Mouse (Mus musculus): ENCODE measurements around the gene Cenpo.
A peak's percentile ranks its signal among the peaks of the same experiment; 100 is the strongest.
"Not testable (repeated sequence)": the region's sequence is repeated elsewhere in the genome, so short reads cannot be mapped to it uniquely, and the experiment has no call there.

The Cenpo gene

DNA sequence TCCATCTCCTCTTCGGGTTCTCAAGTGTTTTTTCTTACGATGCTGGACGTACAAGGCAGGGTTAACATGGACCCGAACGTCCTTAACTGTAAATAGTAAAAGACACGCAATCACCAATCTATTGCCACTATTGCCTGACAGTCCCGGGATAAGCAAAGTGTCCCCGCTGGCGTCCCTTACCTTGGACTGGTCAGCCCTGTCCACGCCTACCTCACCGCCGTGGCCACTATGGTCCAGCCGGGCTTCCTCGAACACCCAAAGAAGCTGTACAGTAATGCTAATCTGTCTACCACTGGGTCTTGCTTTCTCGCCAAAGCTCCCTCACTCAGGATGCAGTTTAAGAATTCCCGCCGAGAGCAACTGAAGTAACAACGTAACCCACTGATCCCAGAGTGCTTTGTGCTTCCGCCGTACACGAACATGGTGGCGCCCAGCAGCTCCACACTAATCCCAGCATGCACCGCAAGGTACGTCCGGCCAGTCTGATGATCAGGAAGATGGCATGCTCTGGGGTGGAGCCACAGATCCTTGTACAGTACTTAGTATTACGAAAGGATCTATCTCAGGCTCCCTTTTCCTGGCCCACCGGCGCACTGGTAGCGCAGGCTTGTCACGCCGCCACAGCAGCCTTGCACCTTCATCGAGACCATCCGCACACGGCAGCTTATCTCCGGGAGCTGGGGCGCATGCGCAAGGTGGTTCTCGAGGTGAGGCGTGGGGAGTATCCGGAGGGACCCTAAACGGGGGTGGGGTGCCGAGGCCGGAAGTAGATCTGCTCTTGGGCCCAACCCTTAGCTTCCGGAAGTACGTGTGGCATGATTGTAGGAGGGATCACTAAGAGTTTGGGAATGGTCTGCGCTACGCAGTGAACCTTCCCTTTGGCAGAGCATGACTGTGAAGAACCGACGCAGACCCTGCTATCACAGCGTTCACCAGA is at the start of gene Cenpo, which contains the start of gene Ptrhd1:
Cenpo (minus strand) TSS at position 723 of the 937 bp plus-strand sequence.
Ptrhd1 (plus strand) TSS at position 456 of the 937 bp plus-strand sequence.
- peak; percentile 92 to 94 for DNase-seq (ENCODE audit: low spot score in 2 of 2)

DNA sequence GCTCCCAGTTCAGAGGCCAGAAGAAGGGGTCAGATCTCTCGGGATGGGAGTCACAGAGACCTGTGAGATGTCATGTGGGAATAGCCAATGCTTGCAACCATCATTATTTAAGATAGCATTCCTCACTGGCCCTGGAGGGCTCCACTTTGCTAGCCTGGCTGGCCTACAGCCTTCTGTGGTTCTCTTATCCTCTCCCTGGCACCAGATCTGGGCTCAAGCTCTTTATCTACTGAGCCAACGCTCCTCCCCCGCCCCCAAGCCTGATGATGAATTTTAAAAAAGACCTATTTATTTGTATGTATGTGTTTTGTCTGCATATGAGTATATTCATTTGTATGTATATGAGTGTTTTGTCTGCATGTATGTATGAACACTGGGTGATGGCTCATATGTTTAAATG is 45.8 kb upstream of the Cenpo start:
- peak; percentile 27 to 54 for DNase-seq (ENCODE audit: low spot score in 2 of 2)

DNA sequence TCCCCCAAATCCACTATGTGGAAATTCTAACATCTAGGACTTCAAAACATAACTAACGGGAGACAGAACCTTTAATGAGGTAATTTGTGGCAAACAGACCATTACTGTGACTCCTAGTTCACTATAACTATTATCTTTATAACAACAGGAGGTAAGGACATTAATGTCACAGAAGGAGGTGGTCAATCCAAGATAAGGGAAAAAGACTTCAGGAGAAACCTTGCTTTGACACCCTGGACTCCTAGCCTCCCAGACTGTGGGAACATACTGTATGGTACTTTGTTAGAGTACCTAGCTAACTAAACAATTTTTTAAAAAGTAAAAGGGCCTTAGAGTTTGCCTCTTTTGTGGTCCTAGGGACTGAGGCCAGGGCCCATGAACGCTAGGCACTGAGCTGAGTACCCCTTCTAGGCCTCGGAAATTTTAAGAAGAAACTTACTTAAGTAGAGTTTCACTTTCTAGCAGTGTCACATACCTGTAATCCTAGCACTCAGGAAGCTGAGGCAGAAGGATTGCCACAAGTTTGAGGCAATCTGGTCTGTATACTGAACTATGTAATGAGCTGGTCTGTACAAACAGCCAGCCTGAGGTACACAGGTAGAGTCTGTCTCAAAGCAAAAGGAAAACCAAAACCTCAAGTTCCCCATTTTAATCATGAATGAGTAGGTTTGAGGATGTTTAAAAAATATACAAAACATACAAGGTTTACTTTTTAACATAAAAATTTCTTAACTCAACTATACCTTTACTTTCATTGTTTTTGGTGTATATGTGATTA is 45.1 kb upstream of the Cenpo start:
- peak in 1 of 2 experiments; percentile 33 for DNase-seq (ENCODE audit: low spot score in 2 of 2)

DNA sequence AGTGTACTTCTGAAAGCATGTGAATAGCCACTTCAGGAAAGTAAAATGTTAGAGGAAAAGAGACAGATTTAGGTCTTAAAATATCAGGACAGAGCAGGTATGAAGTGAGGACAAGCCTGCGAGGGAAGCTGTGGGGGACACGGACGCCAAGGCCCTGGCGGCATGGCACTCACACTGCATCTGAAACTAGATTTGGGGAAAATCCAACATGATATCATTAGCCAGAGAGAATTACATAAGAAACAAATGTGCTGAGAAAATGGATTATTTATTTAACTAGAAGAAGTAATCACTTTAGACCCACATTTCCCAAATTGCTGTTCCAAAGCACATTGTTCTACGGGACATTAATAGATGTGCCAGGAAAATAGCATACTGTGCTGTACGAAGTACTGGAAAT is 37.0 kb upstream of the Cenpo start:
- DNase-seq (ENCODE audit: low spot score in 2 of 2): peak in 1 of 2 experiments; percentile 27

DNA sequence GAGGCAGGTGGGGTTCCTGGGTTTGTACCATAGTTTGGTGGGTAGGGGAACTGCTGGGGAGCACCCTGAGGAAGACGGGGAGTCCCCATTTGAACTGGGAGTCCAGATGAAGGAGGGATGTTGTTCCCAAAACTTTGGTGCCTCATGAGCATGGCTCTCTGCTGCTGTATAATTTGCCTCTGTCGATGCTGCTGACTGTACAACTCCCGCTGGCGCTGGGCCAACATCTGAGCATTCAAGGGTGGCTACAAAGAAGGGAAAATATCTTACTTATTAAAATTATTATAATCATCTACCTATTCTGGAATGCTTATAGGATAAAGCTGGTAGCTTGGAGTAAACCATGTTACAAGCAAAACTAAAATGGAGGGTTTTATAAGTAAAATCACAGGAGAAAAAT is 33.7 kb upstream of the Cenpo start:
- no peak for DNase-seq (ENCODE audit: low spot score in 2 of 2)

DNA sequence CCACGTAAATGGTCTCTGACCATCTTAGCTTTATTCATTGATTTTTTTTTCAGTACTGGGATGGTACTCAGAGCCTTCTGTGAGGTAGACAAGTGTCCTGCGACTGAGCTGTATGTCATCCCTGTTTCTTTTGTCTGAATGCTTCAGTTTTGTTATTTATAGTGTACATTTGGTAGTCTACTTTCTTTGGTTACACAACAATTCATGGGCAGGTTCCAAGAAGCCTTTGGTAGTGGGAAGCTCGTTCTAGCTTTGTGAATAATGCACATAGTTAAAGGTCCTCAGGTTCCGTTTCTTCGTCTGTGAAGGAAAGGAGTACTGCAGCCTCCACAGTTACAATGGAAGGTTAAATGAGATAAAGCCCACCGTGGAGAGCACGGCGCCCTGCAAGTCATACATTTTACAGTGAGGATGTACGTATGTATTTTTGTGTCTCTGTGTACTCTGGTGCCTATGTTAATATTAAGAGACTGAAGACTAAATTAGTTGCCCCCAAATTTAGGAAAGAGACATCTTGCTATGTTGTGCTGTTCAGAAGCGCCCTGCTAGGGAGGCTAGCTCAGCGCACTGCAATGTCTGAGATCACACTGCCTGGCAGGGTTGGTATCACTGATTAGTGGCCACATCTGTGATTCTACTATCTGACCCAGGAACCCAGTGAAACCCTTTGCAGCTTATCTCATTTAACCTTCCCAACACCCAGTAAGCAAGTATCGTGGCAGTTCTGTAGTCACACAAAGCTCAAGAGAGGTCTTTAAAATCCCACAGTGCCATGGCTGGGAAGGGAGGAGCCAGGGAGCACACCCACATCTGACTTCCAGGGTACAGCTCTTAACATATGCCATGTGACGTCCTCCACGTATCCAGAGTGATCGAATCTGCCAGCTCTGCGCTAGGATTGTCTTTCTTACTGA is 18.9 kb upstream of the Cenpo start:
- DNase-seq (ENCODE audit: low spot score in 2 of 2): peak in 1 of 2 experiments; percentile 19

DNA sequence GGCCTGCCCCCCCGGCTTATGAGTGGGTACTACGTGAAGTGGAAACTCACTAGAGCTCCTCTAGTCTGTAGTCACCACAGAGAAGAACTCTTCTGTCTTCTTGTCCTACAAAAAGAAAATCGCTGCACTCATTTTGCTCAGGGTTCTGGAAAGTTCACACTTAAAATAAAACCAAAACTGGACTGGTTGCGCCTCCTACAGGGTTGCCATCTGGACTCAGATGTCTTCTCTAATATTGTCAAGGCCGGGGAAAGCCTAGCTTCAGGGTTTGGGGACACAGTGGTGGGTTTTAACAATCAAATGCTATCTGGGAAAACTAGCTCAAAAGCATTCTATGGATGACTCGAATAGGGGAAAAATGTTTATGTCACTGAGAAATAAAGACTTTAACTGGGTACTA is 15.7 kb upstream of the Cenpo start:
- DNase-seq (ENCODE audit: low spot score in 2 of 2): no peak

DNA sequence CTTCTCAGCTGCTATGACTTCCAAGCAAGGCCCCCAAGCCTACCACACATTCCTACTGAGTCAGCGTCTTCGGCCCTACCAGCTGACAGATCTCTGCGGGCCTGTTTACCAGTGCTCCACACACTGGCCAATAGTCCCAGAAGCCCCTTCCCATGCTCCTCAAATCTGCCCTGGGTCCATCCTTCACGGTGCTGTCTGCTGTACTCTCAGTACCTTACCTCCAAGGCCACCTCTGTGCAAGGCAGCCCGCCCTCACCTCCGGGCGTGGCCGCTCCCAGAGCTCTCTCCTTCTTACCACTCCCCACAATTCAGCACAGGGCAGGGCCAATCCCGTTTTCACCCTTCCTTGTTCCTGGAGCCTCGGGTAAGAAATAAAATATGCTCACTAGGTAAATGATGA is 11.6 kb upstream of the Cenpo start:
- no peak for DNase-seq (ENCODE audit: low spot score in 2 of 2)

DNA sequence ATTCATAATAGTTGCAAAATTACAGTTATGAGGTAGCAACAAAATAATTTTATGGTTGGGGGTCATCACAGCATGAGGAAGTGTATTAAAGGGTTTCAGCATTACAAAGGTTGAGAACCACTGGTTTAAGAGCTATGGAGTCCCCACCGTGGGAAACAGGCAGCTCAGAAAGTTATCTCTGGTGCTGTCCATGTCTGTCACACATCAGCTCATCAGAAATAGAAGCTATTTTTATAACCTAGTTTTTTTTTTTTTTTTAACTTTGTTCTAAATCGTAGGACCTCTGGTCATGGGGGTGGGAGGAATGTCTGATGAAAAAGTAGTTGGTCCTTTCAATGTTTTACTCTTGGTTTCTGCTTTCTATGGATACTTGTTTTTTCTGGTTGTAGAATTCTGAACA is 9.7 kb upstream of the Cenpo start:
- DNase-seq (ENCODE audit: low spot score in 2 of 2): no peak

DNA sequence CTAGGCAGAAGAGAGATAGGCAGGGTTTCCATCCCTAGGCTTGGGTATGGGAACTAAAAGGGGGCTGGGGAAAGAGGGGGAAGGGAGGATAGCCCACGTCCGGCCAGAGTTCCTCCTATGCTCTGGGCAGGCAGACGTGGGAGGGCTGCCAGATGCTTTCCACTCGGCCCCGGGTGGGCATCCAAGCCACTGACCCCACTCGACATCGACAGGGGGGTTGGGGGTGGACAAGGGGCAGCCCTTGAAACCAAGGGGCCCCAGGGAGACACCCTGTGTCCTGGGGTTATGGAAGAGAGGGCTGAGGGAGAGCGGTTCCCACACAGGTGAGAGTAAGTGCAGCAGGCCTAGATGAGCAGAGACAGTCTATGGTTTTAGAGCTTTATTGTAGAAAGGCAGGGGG is 6.2 kb upstream of the Cenpo start:
- not testable (repeated sequence) for DNase-seq (ENCODE audit: low spot score in 2 of 2)

DNA sequence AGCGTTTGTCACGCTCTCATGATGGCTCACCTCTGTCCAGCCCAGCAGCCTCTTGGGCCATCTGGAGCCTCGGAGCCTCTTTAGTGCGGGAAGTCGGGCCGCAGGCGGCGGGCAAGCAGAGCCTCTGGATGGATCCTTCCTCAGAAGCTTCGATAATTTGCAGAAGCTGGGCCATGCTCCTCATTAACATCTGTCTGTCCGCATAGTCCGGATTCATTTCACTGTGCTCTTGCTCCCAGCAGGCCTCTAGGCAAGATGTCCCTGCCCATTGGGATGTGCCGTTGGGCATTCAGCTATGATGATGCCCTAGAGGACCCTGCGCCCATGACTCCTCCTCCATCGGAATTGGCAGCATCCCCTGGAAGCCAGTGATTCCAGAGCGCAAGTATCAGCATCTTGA is 3.4 kb upstream of the Cenpo start:
- DNase-seq (ENCODE audit: low spot score in 2 of 2): no peak

DNA sequence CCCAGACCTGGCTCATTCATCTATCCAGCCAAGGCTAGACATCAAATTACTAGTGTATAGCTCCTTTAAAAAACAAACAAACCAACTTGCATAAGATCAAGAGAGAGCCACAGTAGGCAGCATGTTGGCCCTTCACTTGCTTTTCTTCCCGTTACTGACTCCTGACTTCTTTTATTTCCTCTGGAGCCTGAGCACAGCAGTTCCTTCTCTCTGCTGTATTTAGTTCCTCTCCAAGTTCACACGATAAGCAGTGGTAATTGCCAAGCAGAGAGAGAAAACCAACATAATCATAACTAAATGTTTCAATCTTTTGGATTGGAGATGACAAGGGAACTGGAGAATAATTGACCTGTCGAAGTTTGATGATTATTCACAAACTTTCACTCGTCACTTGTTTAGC is 1.3 kb downstream of the Cenpo start:
- no peak for DNase-seq (ENCODE audit: low spot score in 2 of 2)

DNA sequence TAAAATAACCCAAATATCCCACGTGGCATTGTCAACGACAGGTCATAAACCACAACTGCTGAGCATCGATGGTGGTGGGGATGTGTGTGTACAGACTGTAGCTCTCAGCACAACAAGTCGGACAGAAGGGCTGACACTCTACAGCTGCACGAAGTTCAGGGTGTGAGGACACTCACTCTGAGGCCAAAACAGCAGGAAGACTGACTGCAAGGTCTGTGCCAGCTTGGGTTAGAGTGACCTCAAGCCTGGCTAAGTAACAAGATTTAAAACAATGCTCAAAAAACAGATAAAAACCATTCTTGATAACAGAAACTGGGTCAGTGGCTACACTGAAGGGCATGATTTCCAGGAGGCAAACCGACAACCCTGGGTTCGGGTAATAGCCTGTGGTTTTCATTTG is 3.9 kb downstream of the Cenpo start:
- no peak for DNase-seq (ENCODE audit: low spot score in 2 of 2)

DNA sequence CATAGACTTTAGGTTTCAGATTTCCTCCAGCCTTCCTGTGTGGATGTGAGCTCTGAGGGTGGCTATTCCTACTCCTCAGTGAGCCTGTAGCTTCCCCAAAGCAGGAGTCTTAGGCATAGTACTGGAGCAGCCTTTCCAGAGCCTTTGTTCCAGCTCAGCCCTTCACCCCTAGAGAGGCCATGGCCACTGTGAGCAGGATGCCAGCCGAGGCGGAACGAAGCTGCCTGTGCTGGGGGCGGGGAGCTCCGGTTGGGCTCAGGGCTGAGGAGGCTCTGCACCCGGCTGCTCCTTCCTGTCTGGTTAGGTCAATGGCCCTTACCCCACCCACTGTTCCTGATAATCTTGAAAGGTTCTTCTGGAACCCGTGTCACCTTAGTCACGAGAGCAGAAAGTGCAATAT is 21.2 kb downstream of the Cenpo start:
- DNase-seq (ENCODE audit: low spot score in 2 of 2): no peak

DNA sequence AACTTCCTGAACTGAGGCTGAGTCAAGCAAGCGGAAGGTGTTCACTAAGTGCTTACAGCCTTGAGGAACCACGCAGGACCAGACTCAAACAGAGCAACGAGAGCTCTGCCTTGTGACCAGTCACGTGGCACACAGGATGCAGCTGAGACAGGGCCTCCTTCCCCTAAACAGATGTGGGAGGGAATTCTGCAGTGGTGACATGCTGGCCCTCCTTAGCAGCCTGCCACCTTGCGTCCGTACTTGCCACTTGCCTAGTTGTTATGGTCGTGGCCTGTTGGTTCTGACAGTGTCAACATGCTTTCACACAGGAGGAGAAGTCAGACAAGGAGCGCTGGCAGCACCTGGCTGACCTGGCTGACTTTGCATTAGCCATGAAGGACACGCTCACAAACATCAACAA is 22.9 kb downstream of the Cenpo start:
- peak in 1 of 2 experiments; percentile 45 for DNase-seq (ENCODE audit: low spot score in 2 of 2)

DNA sequence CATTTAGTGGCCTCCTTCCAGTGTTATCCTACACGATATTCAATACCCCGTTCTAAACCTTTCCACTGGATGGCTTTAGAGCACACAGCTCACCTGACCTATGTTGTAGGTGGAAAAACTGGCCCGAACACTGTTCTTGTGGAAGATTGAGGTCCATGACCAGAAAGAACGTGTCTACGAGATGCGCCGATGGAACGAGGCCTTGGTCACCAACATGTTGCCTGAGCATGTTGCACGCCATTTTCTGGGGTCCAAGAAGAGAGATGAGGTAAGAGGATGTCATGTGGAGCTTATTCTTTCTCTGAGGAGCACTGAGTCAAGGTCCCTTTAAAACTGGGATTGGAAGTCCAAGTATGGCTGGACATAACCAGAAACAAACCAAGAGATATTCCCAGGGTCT is 24.9 kb downstream of the Cenpo start:
- no peak for DNase-seq (ENCODE audit: low spot score in 2 of 2)

DNA sequence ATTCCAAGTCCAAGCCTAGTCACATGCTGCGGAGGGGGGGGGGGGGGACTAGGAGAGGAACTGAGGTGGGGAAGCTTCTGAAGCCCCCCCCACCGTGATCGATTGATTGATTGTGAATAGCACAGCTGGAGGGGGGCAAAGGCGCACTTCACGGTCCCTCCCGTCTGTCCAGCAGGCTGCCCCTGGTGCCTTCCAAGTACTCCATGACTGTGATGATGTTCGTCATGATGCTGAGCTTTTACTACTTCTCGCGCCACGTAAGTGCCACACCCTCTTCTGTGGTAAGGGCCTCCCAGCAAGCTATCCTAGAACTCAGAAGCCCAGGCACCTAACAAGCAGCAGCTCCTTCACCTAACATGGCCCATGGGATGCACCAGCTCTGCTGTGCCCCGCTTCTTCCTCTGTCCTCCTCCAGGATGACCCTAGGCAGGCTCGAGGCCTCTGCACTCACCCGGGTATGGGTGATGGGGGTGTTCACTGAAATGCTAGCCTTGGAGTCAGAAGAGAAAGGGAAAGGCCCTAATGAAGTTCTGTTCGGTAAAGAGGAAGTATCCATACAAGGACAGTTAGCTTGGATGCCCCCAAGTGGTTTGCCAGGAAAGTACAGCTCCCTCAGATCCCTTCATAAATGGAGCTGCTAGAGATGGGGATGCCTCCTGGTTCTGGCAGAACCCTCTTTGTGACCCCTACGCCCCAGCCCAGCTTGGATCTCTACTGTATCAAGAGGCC is 25.5 kb downstream of the Cenpo start:
- DNase-seq (ENCODE audit: low spot score in 2 of 2): peak; percentile 38 to 71

DNA sequence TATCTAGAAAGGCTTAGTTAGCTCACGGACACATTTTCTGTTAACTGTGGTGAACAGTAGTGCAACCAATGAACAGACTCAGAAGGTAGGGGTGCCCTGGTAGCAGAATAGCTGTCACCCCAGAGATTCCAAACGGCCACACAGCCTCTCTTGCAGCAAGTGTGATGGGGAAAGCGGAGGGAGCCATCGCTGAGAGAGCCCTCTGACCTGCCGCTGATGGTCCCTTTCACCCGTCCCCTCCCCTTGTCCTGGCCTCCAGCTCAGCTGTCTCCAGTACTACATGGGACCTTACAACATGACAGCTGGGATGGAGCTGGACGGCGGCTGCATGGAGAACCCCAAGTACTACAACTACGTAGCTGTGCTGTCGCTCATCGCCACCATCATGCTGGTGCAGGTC is 28.0 kb downstream of the Cenpo start:
- DNase-seq (ENCODE audit: low spot score in 2 of 2): no peak

DNA sequence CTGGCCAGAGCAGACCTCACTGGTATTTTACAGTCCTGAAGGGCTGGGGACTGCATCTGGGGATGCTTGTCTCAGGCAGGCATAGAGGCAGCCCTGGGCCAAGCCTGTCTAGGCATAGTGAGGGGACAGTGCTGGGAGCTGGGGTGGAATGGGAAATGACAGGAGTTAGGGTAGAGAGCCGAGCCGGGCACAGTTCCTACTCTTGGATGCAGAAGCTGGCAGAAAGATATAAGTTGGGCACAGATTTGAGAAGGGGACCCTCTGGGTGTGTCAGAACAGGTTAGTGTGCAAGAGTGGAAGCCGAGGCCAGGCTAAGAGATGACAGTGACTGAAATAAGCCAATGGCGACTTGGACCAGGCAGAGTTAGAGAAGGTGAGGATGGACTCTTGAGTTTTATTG is 31.9 kb downstream of the Cenpo start:
- DNase-seq (ENCODE audit: low spot score in 2 of 2): no peak

DNA sequence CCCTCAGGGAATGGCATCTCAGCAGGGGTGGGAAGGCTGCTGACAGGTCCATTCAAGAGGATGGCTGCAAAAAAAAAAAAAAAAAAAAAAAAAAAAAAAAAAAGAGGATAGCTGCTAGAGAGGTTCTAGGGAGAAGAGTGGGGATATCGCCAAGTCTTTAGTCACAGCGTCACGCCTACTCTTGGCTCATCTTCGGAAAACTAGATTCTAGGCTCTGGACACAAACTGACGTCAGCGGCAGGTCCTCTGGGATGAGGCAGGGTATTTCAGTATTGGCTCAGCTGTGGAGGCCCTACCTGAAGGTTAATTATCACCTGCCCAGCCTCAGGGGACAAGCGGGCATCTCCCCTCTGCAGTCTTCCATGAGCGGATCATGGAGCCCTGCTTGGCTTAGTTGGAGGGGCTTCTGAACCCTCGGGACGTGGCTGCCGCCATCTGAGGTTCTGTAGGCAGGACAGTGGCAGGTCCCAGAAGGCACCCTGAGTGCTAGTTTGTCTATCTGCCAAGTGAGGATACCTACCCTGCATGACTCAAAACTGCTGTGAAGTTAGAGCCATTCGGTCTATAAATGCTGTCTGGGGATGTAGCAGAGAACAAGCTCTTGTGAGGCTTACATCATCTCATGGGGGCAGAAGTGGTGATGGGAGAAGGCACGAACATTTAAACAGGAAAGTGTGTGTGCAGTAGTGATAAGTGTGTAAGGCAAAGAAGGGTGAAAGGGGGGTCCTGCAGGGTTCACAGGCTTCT is 32.5 kb downstream of the Cenpo start:
- DNase-seq (ENCODE audit: low spot score in 2 of 2): no peak

Data from spleen, postnatal 4 days (tissue).